Mouse (Mus musculus) forebrain, postnatal 0 days (tissue): ENCODE data around the gene Nupr1. TPM values are rescaled to one million over a fixed set of nuclear protein-coding genes. Genes with fewer than 3 reads are reported as not detected.

ENCODE experiments used
- ATAC-seq: fragments of 200-750 bp; cut with Nextera tagmentation; 2 replicates; pipeline ENCODE4 v1.8.0; 2017; ENCODE audit warnings: mild to moderate bottlenecking, moderate library complexity
- DNase-seq: peaks from one replicate; pipeline ENCODE4 v3.0.0-alpha.2; 2015
- H3K27ac ChIP-seq: fragments of 300-500 bp; sonication (generic); 2 replicates; pipeline ENCODE4 v1.5.1; 2014; ENCODE audit warnings: low read depth, mild to moderate bottlenecking, antibody characterized with exemption, low read length, moderate library complexity, mixed read lengths
- H3K27me3 ChIP-seq: fragments of 300-500 bp; sonication (generic); 2 replicates; pipeline ENCODE4 v1.6.1; 2014; ENCODE audit warnings: mild to moderate bottlenecking, low read length, mixed read lengths; ENCODE audit not compliant: insufficient read depth
- H3K36me3 ChIP-seq: fragments of 300-500 bp; sonication (generic); 2 replicates; pipeline ENCODE4 v1.6.1; 2014; ENCODE audit warnings: mild to moderate bottlenecking, moderate library complexity; ENCODE audit not compliant: insufficient read depth
- H3K4me1 ChIP-seq: fragments of 300-500 bp; sonication (generic); 2 replicates; pipeline ENCODE4 v1.6.1; 2014; ENCODE audit warnings: antibody characterized with exemption; ENCODE audit not compliant: insufficient read depth
- H3K4me2 ChIP-seq: fragments of 300-500 bp; sonication (generic); 2 replicates; pipeline ENCODE4 v1.6.1; 2014; ENCODE audit warnings: low read depth, mild to moderate bottlenecking, moderate library complexity
- H3K4me3 ChIP-seq: fragments of 300-500 bp; sonication (generic); 2 replicates; pipeline ENCODE4 v1.5.1; 2014; ENCODE audit warnings: low read depth, low read length, mixed read lengths
- H3K9ac ChIP-seq: fragments of 300-500 bp; sonication (generic); 2 replicates; pipeline ENCODE4 v1.6.1; 2014; ENCODE audit warnings: mild to moderate bottlenecking
- H3K9me3 ChIP-seq: fragments of 300-500 bp; sonication (generic); 2 replicates; pipeline ENCODE4 v1.6.1; 2016; ENCODE audit warnings: low read length
- CTCF ChIP-seq: sonication (generic); IDR thresholded peaks from 2 replicates; pipeline ENCODE4 v1.5.1; 2016; ENCODE audit warnings: antibody characterized with exemption, control low read depth, low read depth
- WGBS: fragments of 180-500 bp; shearing (Covaris S2); extraction: QIAGEN DNeasy Blood & Tissue Kit; methylation state at CpG from one replicate; pipeline ENCODE4 v1.1.7; 2014; 5-methylcytosine and 5-hydroxymethylcytosine counted together
- microRNA-seq, 2 experiments: library from miRNA; unstranded; fragments of <30 nt; microRNA quantifications; one replicate each; pipeline ENCODE4; 2016
- polyA plus RNA-seq: library from polyadenylated mRNA; unstranded; fragments of >200 nt; fragmentation: Nextera tagmentation; extraction: Ambion mirVana; gene quantifications from 2 replicates; pipeline ENCODE4 v1.2.1, GENCODE M21; 2015
- total RNA-seq: library from RNA; depleted of rRNA; stranded (reverse); fragments of >200 nt; gene quantifications from 2 replicates; pipeline ENCODE4 v1.2.3, GENCODE M21; 2014; rRNA removed

Nupr1 gene
- total and polyA plus RNA-seq, 2 experiments from 2014 or later, result 7.3 to 15.5 TPM

GRCm38 (mm10) chr7:126584506-126584977 lies 46.1 kb downstream of the Nupr1 start, which contains the start of gene Apobr:
TSS of gene Apobr (plus strand) at chr7:126584942.
- no peak within 1 kb of the TSS for H3K27ac ChIP-seq
- no peak within 1 kb of the TSS for H3K9ac ChIP-seq
- H3K9me3 ChIP-seq, result no peaks in the 10 kb centered on the region
- ATAC-seq (no peak), DNase-seq (no peak)
- WGBS, result 84% methylated on average over 8 of the region's 8 CpGs
- peaks cover 9% of the 10 kb centered on the region for H3K4me1 ChIP-seq
- 0 out of 2 replicates have a peak, but pooled peaks cover 3% of the 10 kb centered on the region for H3K27me3 ChIP-seq
- TF ChIP-seq CTCF, result no peak
- H3K4me2 ChIP-seq, result peak within 1 kb of the TSS; percentile 80; the same call in 1 of the 2 replicates
- H3K36me3 ChIP-seq, result no peaks in the 10 kb centered on the region
- peak within 1 kb of the TSS; percentile 66; the same call in 1 of the 2 replicates for H3K4me3 ChIP-seq

DNA sequence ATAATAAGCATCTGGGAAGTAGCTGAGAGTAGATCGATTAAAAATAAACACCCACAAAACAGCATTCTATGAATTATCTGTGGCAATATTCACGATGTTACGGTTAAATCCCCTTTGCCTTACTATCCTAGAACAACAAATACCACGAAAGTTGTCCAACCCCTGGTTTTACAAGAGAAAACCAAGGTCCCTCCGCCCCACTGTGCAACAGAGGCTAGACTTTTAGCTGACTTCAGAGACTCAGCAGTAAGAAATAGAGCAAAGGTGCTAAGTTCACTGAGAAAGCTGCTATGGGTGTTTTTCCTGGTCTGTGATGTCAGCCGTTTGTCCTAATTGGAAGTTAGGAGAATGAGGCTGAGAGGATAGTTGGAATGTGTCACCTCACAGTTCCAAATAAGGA lies 46.9 kb downstream of the Nupr1 start:
- H3K27ac ChIP-seq, result peak overlapping the region; percentile 92; the same call in 1 of the 2 replicates
- no peak for ATAC-seq
- H3K9me3 ChIP-seq, result no peaks in the 10 kb centered on the region
- WGBS, result 65% methylated on average over 6 of the region's 6 CpGs
- peak overlapping the region; percentile 55 for H3K9ac ChIP-seq
- no peak for TF ChIP-seq CTCF
- H3K27me3 ChIP-seq, result 0 out of 2 replicates have a peak, but pooled peaks cover 3% of the 10 kb centered on the region
- peak overlapping the region; percentile 66 for H3K4me3 ChIP-seq
- no peaks in the 10 kb centered on the region for H3K36me3 ChIP-seq
- peaks cover 9% of the 10 kb centered on the region for H3K4me1 ChIP-seq
- no peak for DNase-seq
- peak overlapping the region; percentile 80 for H3K4me2 ChIP-seq

- ATAC-seq, result peak; percentile 95
- under 1% methylated on average over 22 of the region's 22 CpGs for WGBS
These were observed 47.4 kb downstream of the Nupr1 start for GRCm38 (mm10) chr7:126583251-126583709.

GRCm38 (mm10) chr7:126582759-126583158 lies 47.9 kb downstream of the Nupr1 start:
- H3K4me2 ChIP-seq, result peak overlapping the region; percentile 80
- TF ChIP-seq CTCF, result no peak
- H3K4me1 ChIP-seq, result peaks cover 9% of the 10 kb centered on the region
- H3K27ac ChIP-seq, result no peak overlapping the region; the same call in 1 of the 2 replicates
- no peaks in the 10 kb centered on the region; the same call in 1 of the 2 replicates for H3K36me3 ChIP-seq
- no peaks in the 10 kb centered on the region for H3K9me3 ChIP-seq
- H3K9ac ChIP-seq, result peak overlapping the region; percentile 55
- DNase-seq (no peak), ATAC-seq (peak; percentile 60)
- peak overlapping the region; percentile 66 for H3K4me3 ChIP-seq
- no peaks in the 10 kb centered on the region for H3K27me3 ChIP-seq
- under 1% methylated on average over 20 of the region's 20 CpGs for WGBS

More at GRCm38 (mm10) chr7:126583251-126583709, 47.4 kb downstream of the Nupr1 start:
- H3K9ac ChIP-seq, result peak overlapping the region; percentile 55
- no peak for TF ChIP-seq CTCF
- peak; percentile 94 for DNase-seq
- peak overlapping the region; percentile 92 for H3K27ac ChIP-seq
- 0 out of 2 replicates have a peak, but pooled peaks cover 3% of the 10 kb centered on the region for H3K27me3 ChIP-seq
- H3K4me3 ChIP-seq, result peak overlapping the region; percentile 66
- H3K4me2 ChIP-seq, result peak overlapping the region; percentile 80
- no peaks in the 10 kb centered on the region for H3K36me3 ChIP-seq
- no peaks in the 10 kb centered on the region for H3K9me3 ChIP-seq
- peaks cover 9% of the 10 kb centered on the region for H3K4me1 ChIP-seq

DNA sequence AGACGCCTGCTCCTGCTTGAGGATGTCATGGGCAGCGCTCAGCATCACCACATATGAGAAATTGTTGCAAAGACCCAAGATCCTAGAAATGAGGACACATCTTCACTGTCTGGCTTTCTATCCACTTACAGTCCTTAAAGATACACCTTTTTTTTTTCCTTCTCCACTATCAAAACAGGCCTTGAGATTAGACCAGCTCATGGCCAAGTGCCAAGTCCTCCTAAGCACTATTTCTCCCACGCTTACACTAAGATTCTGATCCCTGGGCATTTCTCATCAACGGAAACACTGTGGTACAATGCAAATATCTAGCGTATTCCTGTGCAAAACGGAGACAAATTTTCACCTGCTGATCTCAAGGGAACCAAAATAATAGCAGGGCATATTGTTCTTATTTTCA lies 49.0 kb downstream of the Nupr1 start:
- Histone ChIP-seq H3K27ac (no peak overlapping the region), H3K4me3 (no peak overlapping the region), H3K4me2 (no peak overlapping the region), H3K4me1 (peaks cover 9% of the 10 kb centered on the region), H3K36me3 (no peaks in the 10 kb centered on the region; the same call in 1 of the 2 replicates), H3K27me3 (no peaks in the 10 kb centered on the region), H3K9ac (no peak overlapping the region), H3K9me3 (no peaks in the 10 kb centered on the region)
- 82% methylated on average over 6 of the region's 6 CpGs for WGBS
- DNase-seq (no peak), ATAC-seq (no peak)
- TF ChIP-seq CTCF, result no peak

- peak; percentile 67 for TF ChIP-seq CTCF
- H3K27me3 ChIP-seq, result no peaks in the 10 kb centered on the region
- peaks cover 9% of the 10 kb centered on the region for H3K4me1 ChIP-seq
- WGBS, result 52% methylated on average over 8 of the region's 8 CpGs
- DNase-seq (peak; percentile 31), ATAC-seq (no peak)
- H3K4me2 ChIP-seq, result no peak overlapping the region
- no peak overlapping the region for H3K4me3 ChIP-seq
- peaks cover 7% of the 10 kb centered on the region; the same call in 1 of the 2 replicates for H3K36me3 ChIP-seq
- H3K9me3 ChIP-seq, result no peaks in the 10 kb centered on the region
- H3K27ac ChIP-seq, result no peak overlapping the region
- no peak overlapping the region for H3K9ac ChIP-seq
These were observed 51.5 kb downstream of the Nupr1 start for GRCm38 (mm10) chr7:126579172-126579571.

DNA sequence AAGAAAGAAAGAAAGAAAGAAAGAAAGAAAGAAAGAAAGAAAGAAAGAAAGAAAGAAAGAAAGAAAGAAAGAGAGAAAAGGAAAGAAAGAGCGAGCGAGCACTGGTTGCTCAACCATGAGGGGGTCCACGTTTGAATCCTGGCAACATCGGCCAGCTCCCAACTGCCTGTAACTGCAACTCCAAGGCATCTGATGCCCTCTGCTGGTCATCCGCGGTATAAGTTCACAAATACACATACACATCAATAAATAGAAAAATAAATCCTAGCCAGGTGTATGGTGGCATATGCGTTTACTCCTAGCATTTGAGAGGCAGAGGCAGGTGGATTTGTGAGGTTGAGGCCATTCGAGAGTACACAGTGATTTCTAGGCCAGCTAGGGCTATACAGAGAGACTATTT lies 53.7 kb downstream of the Nupr1 start:
- Histone ChIP-seq H3K4me2 (no peak overlapping the region), H3K9me3 (no peaks in the 10 kb centered on the region), H3K9ac (no peak overlapping the region), H3K36me3 (peaks cover 16% of the 10 kb centered on the region), H3K4me3 (no peak overlapping the region), H3K4me1 (peaks cover 2% of the 10 kb centered on the region), H3K27ac (no peak overlapping the region), H3K27me3 (no peaks in the 10 kb centered on the region)
- TF ChIP-seq CTCF, result peak; percentile 69
- DNase-seq (peak; percentile 63), ATAC-seq (no peak)
- 51% methylated on average over 8 of the region's 8 CpGs for WGBS

Small RNAs within 50 kb of the gene (microRNA-seq; reads per million reads assigned to microRNA genes)
- gene Mir7059, result 3.8 to 4.6 reads per million in 2 experiments

Other genes starting within 250 kb of the Nupr1 start
- gene Nfatc2ip, start 234.1 kb downstream of the Nupr1 start, total RNA-seq, result 5.2 and 6.3 TPM in 2 replicates
- gene Nfatc2ip, start 234.1 kb downstream of the Nupr1 start, polyA plus RNA-seq, result 2.2 and 2.4 TPM in 2 replicates
- gene Cd19, start 216.0 kb downstream of the Nupr1 start, total RNA-seq, result 0.67 TPM in 1 of 2 replicates, not detected in the other
- gene Cd19, start 216.0 kb downstream of the Nupr1 start, polyA plus RNA-seq, result not detected in 2 replicates
- gene Rabep2, start 202.1 kb downstream of the Nupr1 start, total RNA-seq, result 26.1 and 26.4 TPM in 2 replicates
- 17.3 and 19.3 TPM in 2 replicates for gene Rabep2, start 202.1 kb downstream of the Nupr1 start, polyA plus RNA-seq
- gene Atp2a1, start 167.8 kb downstream of the Nupr1 start, total RNA-seq, result 0.24 and 0.54 TPM in 2 replicates
- gene Atp2a1, start 167.8 kb downstream of the Nupr1 start, polyA plus RNA-seq, result 0.10 and 0.45 TPM in 2 replicates
- gene Sh2b1, start 155.4 kb downstream of the Nupr1 start, total RNA-seq, result 31.0 and 35.4 TPM in 2 replicates
- gene Sh2b1, start 155.4 kb downstream of the Nupr1 start, polyA plus RNA-seq, result 66.0 and 70.4 TPM in 2 replicates
- 75.9 and 76.5 TPM in 2 replicates for gene Tufm, start 143.5 kb downstream of the Nupr1 start, total RNA-seq
- gene Tufm, start 143.5 kb downstream of the Nupr1 start, polyA plus RNA-seq, result 97.6 and 102 TPM in 2 replicates
- 60.5 and 89.0 TPM in 2 replicates for gene Atxn2l, start 127.4 kb downstream of the Nupr1 start, total RNA-seq
- gene Atxn2l, start 127.4 kb downstream of the Nupr1 start, polyA plus RNA-seq, result 39.5 and 56.8 TPM in 2 replicates
- 113 and 137 TPM in 2 replicates for gene Eif3c, start 64.5 kb downstream of the Nupr1 start, total RNA-seq
- gene Eif3c, start 64.5 kb downstream of the Nupr1 start, polyA plus RNA-seq, result 200 and 205 TPM in 2 replicates
- gene Apobr, start 45.9 kb downstream of the Nupr1 start, total RNA-seq, result 0.08 and 0.33 TPM in 2 replicates
- 0.16 and 0.39 TPM in 2 replicates for gene Apobr, start 45.9 kb downstream of the Nupr1 start, polyA plus RNA-seq
- 26.9 and 29.0 TPM in 2 replicates for gene Cln3, start 45.0 kb downstream of the Nupr1 start, total RNA-seq
- gene Cln3, start 45.0 kb downstream of the Nupr1 start, polyA plus RNA-seq, result 22.1 and 23.8 TPM in 2 replicates
- not detected in 2 replicates for gene Il27, start 35.9 kb downstream of the Nupr1 start, total RNA-seq
- not detected in 2 replicates for gene Il27, start 35.9 kb downstream of the Nupr1 start, polyA plus RNA-seq
- 22.8 and 37.1 TPM in 2 replicates for gene Sgf29, start 18.4 kb upstream of the Nupr1 start, total RNA-seq
- gene Sgf29, start 18.4 kb upstream of the Nupr1 start, polyA plus RNA-seq, result 59.6 and 62.3 TPM in 2 replicates
- 15.8 and 22.8 TPM in 2 replicates for gene Sult1a1, start 45.6 kb upstream of the Nupr1 start, total RNA-seq
- gene Sult1a1, start 45.6 kb upstream of the Nupr1 start, polyA plus RNA-seq, result 15.4 and 16.0 TPM in 2 replicates
- 66.9 and 115 TPM in 2 replicates for gene Bola2, start 64.5 kb upstream of the Nupr1 start, total RNA-seq
- 139 and 205 TPM in 2 replicates for gene Bola2, start 64.5 kb upstream of the Nupr1 start, polyA plus RNA-seq
- 15.8 and 17.9 TPM in 2 replicates for gene Slx1b, start 64.9 kb upstream of the Nupr1 start, total RNA-seq
- 7.5 and 10.1 TPM in 2 replicates for gene Slx1b, start 64.9 kb upstream of the Nupr1 start, polyA plus RNA-seq
- gene Coro1a, start 76.9 kb upstream of the Nupr1 start, total RNA-seq, result 121 and 169 TPM in 2 replicates
- gene Coro1a, start 76.9 kb upstream of the Nupr1 start, polyA plus RNA-seq, result 118 and 146 TPM in 2 replicates
- gene Mapk3, start 128.7 kb upstream of the Nupr1 start, total RNA-seq, result 108 and 131 TPM in 2 replicates
- 118 and 133 TPM in 2 replicates for gene Mapk3, start 128.7 kb upstream of the Nupr1 start, polyA plus RNA-seq
- gene Gdpd3, start 135.5 kb upstream of the Nupr1 start, total RNA-seq, result 1.2 and 2.5 TPM in 2 replicates
- 0.93 and 0.97 TPM in 2 replicates for gene Gdpd3, start 135.5 kb upstream of the Nupr1 start, polyA plus RNA-seq
- gene Ypel3, start 146.1 kb upstream of the Nupr1 start, total RNA-seq, result 162 and 237 TPM in 2 replicates
- 223 and 250 TPM in 2 replicates for gene Ypel3, start 146.1 kb upstream of the Nupr1 start, polyA plus RNA-seq
- 0.31 and 0.38 TPM in 2 replicates for gene Tbx6, start 150.6 kb upstream of the Nupr1 start, total RNA-seq
- gene Tbx6, start 150.6 kb upstream of the Nupr1 start, polyA plus RNA-seq, result 0.10 and 0.11 TPM in 2 replicates
- gene Ppp4c, start 161.6 kb upstream of the Nupr1 start, total RNA-seq, result 114 and 119 TPM in 2 replicates
- 161 and 172 TPM in 2 replicates for gene Ppp4c, start 161.6 kb upstream of the Nupr1 start, polyA plus RNA-seq
- gene Fam57b, start 166.8 kb upstream of the Nupr1 start, total RNA-seq, result 33.2 and 34.4 TPM in 2 replicates
- 39.0 and 42.6 TPM in 2 replicates for gene Fam57b, start 166.8 kb upstream of the Nupr1 start, polyA plus RNA-seq
- gene 4930451I11Rik, start 200.8 kb upstream of the Nupr1 start, total RNA-seq, result not detected in 2 replicates
- gene 4930451I11Rik, start 200.8 kb upstream of the Nupr1 start, polyA plus RNA-seq, result 0.62 TPM in 1 of 2 replicates, not detected in the other
- 35.7 and 148 TPM in 2 replicates for gene Doc2a, start 216.6 kb upstream of the Nupr1 start, total RNA-seq
- gene Doc2a, start 216.6 kb upstream of the Nupr1 start, polyA plus RNA-seq, result 31.5 and 32.5 TPM in 2 replicates
- gene Hirip3, start 231.1 kb upstream of the Nupr1 start, total RNA-seq, result 11.7 and 21.3 TPM in 2 replicates
- gene Hirip3, start 231.1 kb upstream of the Nupr1 start, polyA plus RNA-seq, result 9.9 and 19.5 TPM in 2 replicates
- gene Ino80e, start 231.5 kb upstream of the Nupr1 start, total RNA-seq, result 62.8 and 69.9 TPM in 2 replicates
- gene Ino80e, start 231.5 kb upstream of the Nupr1 start, polyA plus RNA-seq, result 102 and 107 TPM in 2 replicates